Mouse (Mus musculus) spleen, postnatal 14 days (tissue): ENCODE measurements around the gene Kctd8.
"Not testable (repeated sequence)": the region's sequence is repeated elsewhere in the genome, so short reads cannot be mapped to it uniquely, and the experiment has no call there.

Experiments
- DNase-seq, 2 experiments: peaks; one replicate each; pipeline ENCODE4 v3.0.0; 2021 to 2022; ENCODE audit warnings: low spot score in 2 of 2

Kctd8 gene

DNA sequence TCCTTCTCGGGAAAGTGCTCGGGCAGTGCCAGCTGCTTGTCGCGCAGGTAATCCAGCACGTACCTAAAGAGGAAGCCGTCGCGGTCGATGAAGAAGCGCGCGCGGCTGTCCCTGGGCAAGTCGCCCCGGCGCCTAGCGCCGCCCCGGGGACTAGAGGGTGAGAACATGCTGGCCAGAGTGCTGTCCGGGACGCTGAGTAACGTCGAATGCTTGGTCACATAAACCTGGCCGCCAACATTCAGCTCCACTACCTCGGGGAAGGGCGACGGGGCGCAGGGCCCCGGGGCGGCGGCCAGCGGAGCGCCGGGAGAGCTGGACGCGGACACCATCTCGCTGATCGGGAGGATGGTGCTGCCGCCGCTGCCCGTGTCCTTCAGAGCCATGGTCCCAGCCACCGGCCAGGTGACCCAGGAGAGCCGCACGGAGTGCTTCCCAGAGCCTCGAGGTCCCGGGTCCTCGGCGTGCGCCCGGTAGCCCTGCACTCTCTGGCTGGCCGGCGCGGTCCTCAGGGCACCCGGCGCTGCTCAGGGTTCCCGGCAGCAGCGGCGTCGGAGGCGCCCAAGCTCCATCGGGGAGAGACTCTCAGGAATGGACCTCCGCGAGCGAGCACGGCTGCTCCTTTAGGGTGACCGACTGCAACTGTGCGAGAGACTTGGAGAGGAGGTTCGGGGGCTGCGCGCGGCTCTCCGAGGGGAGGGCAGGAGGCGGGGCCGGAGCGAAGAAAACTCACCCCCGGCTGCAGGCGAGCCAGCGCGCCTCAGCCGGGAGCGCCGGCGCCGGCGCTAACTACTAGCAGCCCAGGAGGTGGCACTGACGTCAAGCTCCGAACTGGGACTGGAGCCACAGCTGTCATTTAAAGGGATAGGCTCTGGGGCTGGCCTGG is at the start of gene Kctd8:
Gene Kctd8, minus strand, starts transcription at position 761 of the 883 bp plus-strand sequence.
- DNase-seq = no peak

GRCm38 (mm10) chr5:69379072-69379471 is 37.6 kb upstream of the Kctd8 start:
- no peak for DNase-seq

DNA sequence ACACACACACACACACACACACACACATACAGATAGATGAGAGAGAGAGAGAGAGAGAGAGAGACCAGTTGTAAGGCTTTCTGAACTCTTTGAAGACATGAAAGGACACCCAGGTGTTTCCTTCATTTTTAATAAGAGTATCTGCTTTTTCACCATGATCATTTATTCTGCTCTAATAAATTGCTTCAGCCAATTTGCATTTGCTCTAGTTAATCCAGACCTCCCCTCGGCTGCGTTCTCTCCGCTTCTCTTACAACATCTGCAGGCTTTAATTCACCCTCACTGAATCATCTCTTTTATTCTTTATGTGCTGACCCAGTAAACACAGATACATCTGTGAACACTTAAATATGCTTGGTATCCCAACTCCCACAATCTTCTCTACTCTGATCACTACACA is 9.1 kb upstream of the Kctd8 start:
- DNase-seq = no peak

DNA sequence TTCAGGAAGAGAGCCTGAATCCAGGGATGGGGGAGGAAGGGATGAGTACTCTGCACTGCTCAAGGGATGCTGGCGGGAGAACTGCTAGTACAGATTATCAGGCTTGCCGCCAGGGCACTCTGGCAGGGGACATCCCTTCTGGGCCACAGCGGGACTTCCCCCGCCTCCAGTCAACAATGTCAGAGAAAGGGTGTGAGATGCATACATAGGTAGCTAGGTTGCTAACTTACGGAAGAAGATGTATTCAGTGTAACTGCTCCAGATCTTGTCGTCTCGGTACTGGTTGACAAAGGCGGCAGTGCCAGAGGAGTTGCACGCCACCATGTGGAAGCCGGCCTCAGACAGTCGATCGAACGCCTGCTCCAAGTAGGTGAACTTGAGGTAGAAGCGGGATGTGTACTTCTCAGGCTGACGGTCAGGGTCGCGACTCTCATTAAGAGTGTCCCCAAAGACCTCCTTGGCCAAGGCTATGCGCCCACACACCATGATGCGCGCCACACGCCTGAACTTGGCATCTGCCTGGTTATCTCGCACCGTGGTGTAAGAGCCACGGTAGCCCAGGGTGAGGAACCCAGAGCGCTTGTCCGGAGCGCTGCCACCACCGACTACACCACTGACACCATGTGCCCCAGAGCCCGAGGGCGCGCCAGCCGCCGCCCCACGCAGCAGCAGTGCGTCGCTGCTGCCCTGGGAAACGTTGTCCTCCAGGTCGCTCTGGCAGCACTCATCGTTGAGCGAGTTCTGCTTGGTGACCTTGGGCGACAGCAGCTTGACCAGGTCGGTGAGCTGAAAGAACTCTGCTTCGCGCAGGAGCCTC is 1.2 kb downstream of the Kctd8 start:
- DNase-seq = no peak

DNA sequence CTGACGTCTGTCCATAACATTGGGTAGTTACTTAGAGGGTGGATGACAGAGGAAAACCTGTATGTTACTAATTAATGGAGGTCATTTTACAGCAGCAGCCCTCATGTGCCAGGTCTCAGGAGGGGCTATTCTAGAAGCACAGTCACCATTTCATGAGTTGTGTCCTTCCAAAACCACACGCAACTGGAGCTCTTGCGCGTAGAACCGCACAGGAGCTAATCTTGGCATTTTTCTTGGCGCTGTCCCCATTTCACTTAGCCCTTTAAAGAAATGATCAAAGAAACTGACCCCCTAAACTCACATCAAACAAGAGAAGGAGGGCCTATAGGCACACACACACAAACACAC is 1.9 kb downstream of the Kctd8 start:
- no peak for DNase-seq

- DNase-seq = no peak
These were observed 2.4 kb downstream of the Kctd8 start for GRCm38 (mm10) chr5:69338916-69339622.

DNA sequence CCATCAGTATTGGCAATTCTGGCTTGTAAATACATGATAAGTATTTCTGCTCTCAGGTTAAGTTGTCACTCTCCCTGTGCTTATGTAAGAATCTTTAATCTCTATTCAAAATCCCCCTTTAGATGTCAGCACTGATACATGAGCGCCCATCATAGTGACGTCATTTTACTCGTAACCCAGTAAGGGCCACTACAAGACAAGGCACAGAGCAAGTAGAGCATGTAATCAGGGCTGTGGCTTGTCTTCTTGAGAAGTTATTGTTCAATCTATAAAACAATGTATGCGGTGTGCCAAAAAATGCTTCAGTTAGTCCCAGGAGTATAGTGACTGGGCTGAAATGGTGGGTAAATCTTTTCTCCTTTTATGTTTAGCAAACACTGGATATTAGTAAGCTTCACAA is 13.9 kb downstream of the Kctd8 start:
- no peak for DNase-seq

DNA sequence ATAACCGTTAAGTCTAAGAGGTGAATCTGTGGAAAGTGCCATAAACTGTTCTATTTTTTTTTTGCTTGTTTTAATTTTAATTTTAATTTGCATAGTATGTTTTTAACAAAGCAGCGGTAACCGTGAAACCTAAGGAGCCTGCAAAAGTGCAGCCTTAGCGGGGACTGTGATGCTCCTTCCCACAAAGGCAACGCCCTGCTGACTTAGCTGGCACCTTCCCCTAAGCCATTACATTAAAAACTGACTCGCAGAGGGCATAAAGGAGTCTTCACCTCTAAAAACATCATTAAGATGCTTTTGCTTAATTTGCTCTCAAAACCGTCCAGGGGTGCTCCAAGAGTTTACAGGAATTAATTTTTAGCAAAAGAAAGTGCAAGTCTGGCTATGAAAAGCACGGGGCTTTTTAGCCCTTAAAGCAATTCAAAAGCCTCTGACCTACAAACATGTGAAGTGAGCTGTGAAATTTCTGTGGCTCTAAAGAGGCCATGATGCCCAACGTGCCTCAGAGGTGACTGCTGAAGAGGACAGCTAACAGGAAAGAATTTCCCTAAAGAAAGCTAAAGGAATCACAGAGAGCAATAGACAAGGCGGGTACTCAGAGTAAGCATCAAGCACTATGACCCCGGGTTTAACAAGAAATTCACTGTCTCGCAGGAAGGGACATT is 16.8 kb downstream of the Kctd8 start:
- DNase-seq = no peak

DNA sequence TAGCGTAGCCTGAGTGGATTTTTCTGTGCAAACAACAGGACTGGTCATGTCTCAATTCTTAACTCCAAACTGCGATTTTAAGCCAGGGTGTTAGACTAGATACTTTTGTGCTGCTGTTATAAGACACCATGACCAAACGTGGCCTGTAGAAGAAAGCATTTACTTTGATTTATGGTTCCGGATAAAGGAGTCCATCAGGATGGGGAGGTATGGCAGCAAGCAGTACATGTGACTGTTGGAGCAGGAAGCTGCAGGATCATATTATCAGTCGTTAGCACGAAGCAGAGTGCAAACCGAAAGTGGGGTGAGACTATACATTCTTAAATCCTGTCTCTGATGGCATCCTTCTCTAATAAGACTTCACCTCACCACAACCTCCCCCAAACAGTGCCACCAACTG is 28.9 kb downstream of the Kctd8 start:
- no peak for DNase-seq

GRCm38 (mm10) chr5:69301665-69302064 is 39.8 kb downstream of the Kctd8 start:
- no peak for DNase-seq

- DNase-seq = no peak
These were observed 49.1 kb downstream of the Kctd8 start for GRCm38 (mm10) chr5:69292353-69292752.

DNA sequence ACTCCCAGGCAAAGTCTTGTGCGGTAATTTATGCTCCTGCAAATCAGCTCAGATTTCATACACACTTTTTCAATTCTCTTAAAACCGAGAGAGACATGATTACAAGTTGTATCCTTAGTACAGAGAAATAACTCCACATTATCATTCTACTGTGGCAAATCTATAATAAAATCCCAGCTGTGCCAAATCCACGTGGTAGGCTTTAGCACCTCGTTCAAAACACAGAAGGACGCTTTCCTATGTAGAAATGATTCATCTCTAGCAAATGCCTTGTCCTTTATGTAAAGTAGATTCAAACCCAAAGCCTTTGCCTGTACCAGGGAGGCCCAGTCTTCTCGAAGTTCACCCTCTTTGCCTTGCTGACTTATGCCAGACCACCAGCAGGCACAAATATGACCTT is 57.1 kb downstream of the Kctd8 start:
- DNase-seq = no peak

DNA sequence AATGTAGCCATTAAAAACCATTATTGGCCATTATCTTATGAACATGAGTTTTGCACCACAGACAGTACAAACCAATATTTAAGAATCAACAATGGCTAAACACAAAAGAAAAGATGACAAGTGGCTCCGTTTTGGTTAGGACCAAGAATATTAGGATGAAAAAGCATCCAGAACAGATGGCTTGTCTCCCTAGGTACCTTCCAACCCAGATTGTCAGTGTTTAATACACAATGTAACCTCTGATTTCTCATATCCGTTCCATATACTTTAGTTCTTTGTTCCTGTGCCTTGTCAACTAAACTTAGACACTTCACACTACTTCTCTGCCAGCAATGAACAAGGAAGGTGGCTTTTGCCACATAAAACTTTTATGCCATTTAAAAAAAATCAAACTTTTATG is 89.1 kb downstream of the Kctd8 start:
- DNase-seq = no peak

GRCm38 (mm10) chr5:69241931-69242330 is 99.5 kb downstream of the Kctd8 start:
- no peak for DNase-seq

GRCm38 (mm10) chr5:69233560-69233959 is 107.9 kb downstream of the Kctd8 start:
- no peak for DNase-seq

DNA sequence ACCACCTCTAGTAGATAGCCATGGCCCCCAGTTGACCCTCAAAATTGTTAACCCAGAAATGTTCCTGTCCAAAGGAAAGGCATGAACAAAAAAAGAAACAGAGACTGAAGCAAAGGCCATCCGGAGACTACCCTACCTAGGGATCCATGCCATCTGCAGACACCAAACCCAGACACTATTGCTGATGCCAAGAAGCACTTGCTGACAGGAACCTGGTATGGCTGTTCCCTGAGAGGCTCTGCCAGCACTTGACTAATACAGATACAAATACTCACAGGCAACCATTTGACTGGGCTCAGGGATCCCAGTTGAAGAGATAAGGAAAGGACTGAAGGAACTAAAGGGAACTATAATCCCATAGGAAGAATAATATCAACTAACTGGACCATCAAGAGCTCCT is 109.8 kb downstream of the Kctd8 start:
- not testable (repeated sequence) for DNase-seq

- no peak for DNase-seq
These were observed 114.3 kb downstream of the Kctd8 start for GRCm38 (mm10) chr5:69227147-69227546.

DNA sequence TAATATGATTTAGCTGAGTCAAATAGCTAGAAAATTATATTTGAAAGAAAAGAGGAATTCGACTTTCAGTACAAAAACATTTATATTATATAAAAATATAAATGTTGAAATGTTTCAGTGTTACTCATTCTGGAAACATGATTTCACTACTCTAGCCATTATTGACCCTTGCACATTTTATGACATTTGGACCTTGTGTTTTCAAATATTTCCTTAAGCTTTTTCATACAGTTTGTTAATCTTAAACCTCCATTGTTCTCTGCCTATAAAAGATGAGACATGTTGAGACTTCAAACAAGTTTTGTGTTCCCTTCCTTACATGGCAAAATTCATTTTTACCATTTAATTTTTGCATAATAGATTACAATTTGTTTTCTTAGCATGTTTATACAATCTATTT is 118.9 kb downstream of the Kctd8 start:
- no peak for DNase-seq

DNA sequence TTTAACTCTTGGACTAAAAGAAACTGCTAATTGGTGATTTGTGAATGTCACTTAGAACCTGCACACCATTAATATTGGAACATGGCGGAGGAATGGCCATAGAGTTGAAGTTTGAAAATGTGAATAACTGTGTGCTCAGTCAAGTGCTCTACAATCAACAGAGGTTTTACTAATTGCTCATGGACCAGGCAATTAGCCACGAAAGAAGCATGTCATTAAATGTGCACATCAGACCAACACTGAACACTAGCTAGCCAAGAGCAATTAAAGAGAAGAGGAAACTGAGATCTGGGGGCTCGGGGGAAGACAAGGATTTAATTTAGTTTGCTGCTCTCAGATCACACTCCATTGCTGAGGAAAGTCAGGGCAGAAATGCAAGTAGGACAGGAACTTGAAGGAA is 126.3 kb downstream of the Kctd8 start:
- no peak for DNase-seq

GRCm38 (mm10) chr5:69209401-69209800 is 132.1 kb downstream of the Kctd8 start:
- DNase-seq = no peak

- DNase-seq = no peak
These were observed 133.8 kb downstream of the Kctd8 start for GRCm38 (mm10) chr5:69207713-69208112.
